Mouse (Mus musculus): ENCODE data around the gene Pds5a. TPM values are rescaled to one million over a fixed set of nuclear protein-coding genes. Genes with fewer than 3 reads are reported as not detected.
A peak's percentile ranks its signal among the peaks of the same experiment; 100 is the strongest.
"Not testable (repeated sequence)": the region's sequence is repeated elsewhere in the genome, so short reads cannot be mapped to it uniquely, and the experiment has no call there.

The Pds5a gene
- total RNA-seq (2021), result 10 to 100 TPM; 46.7 to 49.0 TPM
- long read RNA-seq, experiment 1, full-length matches to known transcripts, result 2 of 11 reads
- long read RNA-seq, experiment 1, partial matches to known transcripts, result 1 of 11 reads
- long read RNA-seq, experiment 1, other reads (novel, unspliced or antisense), result 8 of 11 reads
- long read RNA-seq, experiment 2, full-length matches to known transcripts, result 2 of 14 reads
- long read RNA-seq, experiment 2, partial matches to known transcripts, result 4 of 14 reads
- long read RNA-seq, experiment 2, other reads (novel, unspliced or antisense), result 8 of 14 reads

- H3K4me3 ChIP-seq, result peak within 1 kb of the TSS; percentile 97
- peak within 1 kb of the TSS; percentile 90 for H3K27ac ChIP-seq
- DNase-seq, result peak; percentile 93
- intact Hi-C loops (cut with DNase I), result loop anchor here (2.0 to 10.0 kb wide), 5 partner anchors 63 to 356 kb away; partner anchors contain the start of genes Gm43552, N4bp2, Smim14 and Ube2k
- peak; percentile 46 for TF ChIP-seq CTCF (IDR thresholded peaks at IDR 0.05)
These were observed at the start of gene Pds5a for GRCm38 (mm10) chr5:65697836-65698758. Gene Pds5a (minus strand): TSS chr5:65698273.

- no peak for DNase-seq
- Histone ChIP-seq H3K27ac (no peak overlapping the region), H3K4me3 (no peak overlapping the region)
- TF ChIP-seq CTCF (IDR thresholded peaks at IDR 0.05), result no peak
- intact Hi-C loops (cut with DNase I), result no loop called here
These were observed 48.8 kb upstream of the Pds5a start for GRCm38 (mm10) chr5:65746908-65747307.

GRCm38 (mm10) chr5:65739366-65739765 lies 41.3 kb upstream of the Pds5a start:
- Histone ChIP-seq H3K4me3 (no peak overlapping the region), H3K27ac (no peak overlapping the region)
- DNase-seq, result no peak
- intact Hi-C loops (cut with DNase I), result no loop called here
- TF ChIP-seq CTCF (IDR thresholded peaks at IDR 0.05), result no peak

- H3K4me3 ChIP-seq, result no peak overlapping the region
- no peak overlapping the region for H3K27ac ChIP-seq
- no peak for TF ChIP-seq CTCF (IDR thresholded peaks at IDR 0.05)
- intact Hi-C loops (cut with DNase I), result no loop called here
- no peak for DNase-seq
These were observed 37.5 kb upstream of the Pds5a start for GRCm38 (mm10) chr5:65735601-65736000.

GRCm38 (mm10) chr5:65731173-65732007 lies 33.3 kb upstream of the Pds5a start:
- DNase-seq, result peak; percentile 57
- intact Hi-C loops (cut with DNase I), result no loop called here
- Histone ChIP-seq H3K4me3 (no peak overlapping the region), H3K27ac (peak overlapping the region; percentile 70)
- no peak for TF ChIP-seq CTCF (IDR thresholded peaks at IDR 0.05)

GRCm38 (mm10) chr5:65724311-65725054 lies 26.4 kb upstream of the Pds5a start:
- intact Hi-C loops (cut with DNase I), result loop anchor here (5.0 kb wide), 1 partner anchor 43 kb away; no protein-coding TSS in a partner anchor
- TF ChIP-seq CTCF (IDR thresholded peaks at IDR 0.05), result peak; percentile 56
- Histone ChIP-seq H3K27ac (peak overlapping the region; percentile 81), H3K4me3 (peak overlapping the region; percentile 73)
- DNase-seq, result peak; percentile 42

- Histone ChIP-seq H3K4me3 (no peak overlapping the region), H3K27ac (no peak overlapping the region)
- no peak for TF ChIP-seq CTCF (IDR thresholded peaks at IDR 0.05)
- intact Hi-C loops (cut with DNase I), result no loop called here
- no peak for DNase-seq
These were observed 20.3 kb upstream of the Pds5a start for GRCm38 (mm10) chr5:65718368-65718767.

- H3K4me3 ChIP-seq; intact Hi-C loops (cut with DNase I); H3K27ac ChIP-seq; DNase-seq: not testable (repeated sequence)
These were observed 19.8 kb upstream of the Pds5a start for GRCm38 (mm10) chr5:65717903-65718211.

GRCm38 (mm10) chr5:65717063-65717902 lies 19.2 kb upstream of the Pds5a start:
- H3K4me3 ChIP-seq, result no peak overlapping the region
- no peak overlapping the region for H3K27ac ChIP-seq
- intact Hi-C loops (cut with DNase I), result no loop called here
- DNase-seq, result no peak
- no peak for TF ChIP-seq CTCF (IDR thresholded peaks at IDR 0.05)

GRCm38 (mm10) chr5:65715084-65715483 lies 17.0 kb upstream of the Pds5a start:
- intact Hi-C loops (cut with DNase I), result no loop called here
- no peak for TF ChIP-seq CTCF (IDR thresholded peaks at IDR 0.05)
- Histone ChIP-seq H3K4me3 (no peak overlapping the region), H3K27ac (no peak overlapping the region)
- DNase-seq, result no peak

- no peak for TF ChIP-seq CTCF (IDR thresholded peaks at IDR 0.05)
- Histone ChIP-seq H3K27ac (no peak overlapping the region), H3K4me3 (no peak overlapping the region)
- no peak for DNase-seq
- intact Hi-C loops (cut with DNase I), result no loop called here
These were observed 13.4 kb upstream of the Pds5a start for GRCm38 (mm10) chr5:65711463-65711862.

Data from gastrocnemius, adult 2 months (tissue).